Mouse (Mus musculus): ENCODE measurements around the gene Dnajb5.

Dnajb5 gene

DNA sequence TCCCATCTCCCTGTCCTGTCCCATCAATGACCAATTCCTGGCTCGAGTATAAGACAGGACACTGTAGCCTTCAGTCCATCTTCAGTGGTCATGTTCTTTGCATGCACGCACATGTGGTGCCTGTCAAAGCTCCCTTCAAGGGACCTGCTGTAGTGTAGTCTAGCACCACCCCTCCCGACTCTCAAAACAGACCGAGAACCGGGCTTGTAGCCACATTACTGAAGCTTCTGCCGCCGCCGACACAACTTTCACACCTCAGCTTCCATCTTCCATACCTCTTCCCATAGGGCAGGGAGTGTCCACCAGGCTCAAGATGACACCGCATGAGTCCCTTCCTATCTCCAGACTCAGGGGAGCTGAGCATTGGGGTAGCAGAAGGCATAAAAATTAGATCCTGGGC, 5.4 kb upstream of the Dnajb5 start:
- DNase-seq (ENCODE audit: low spot score in 2 of 2), result no peak

- no peak for DNase-seq (ENCODE audit: low spot score in 2 of 2)
Measured at GRCm38 (mm10) chr4:42945043-42945442, 4.6 kb upstream of the Dnajb5 start.

GRCm38 (mm10) chr4:42945445-42945844, 4.2 kb upstream of the Dnajb5 start:
- DNase-seq (ENCODE audit: low spot score in 2 of 2), result no peak

GRCm38 (mm10) chr4:42945952-42946351, 3.7 kb upstream of the Dnajb5 start:
- DNase-seq (ENCODE audit: low spot score in 2 of 2), result no peak

GRCm38 (mm10) chr4:42946733-42947290, 2.8 kb upstream of the Dnajb5 start:
- DNase-seq (ENCODE audit: low spot score in 2 of 2), result no peak

DNA sequence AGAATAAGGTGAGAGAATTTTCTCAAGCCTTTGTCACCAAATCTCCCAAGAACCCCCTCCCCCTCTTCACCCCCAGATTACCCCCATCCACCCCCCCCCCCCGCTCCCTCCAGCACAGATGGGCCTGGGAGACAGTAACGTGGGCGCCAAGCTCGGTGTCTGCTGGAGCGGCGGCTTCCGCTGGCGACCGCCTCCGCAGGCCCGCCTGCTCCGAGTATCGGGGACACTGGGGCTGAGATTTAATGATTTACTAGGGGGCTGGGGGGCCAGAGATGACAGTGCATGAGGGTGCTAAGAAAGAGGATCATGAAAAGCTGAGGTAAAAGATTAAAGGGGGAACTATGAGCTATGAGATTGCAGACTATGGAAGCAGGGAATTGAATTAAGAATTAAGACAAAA, 1.1 kb upstream of the Dnajb5 start:
- DNase-seq (ENCODE audit: low spot score in 2 of 2), result no peak

DNA sequence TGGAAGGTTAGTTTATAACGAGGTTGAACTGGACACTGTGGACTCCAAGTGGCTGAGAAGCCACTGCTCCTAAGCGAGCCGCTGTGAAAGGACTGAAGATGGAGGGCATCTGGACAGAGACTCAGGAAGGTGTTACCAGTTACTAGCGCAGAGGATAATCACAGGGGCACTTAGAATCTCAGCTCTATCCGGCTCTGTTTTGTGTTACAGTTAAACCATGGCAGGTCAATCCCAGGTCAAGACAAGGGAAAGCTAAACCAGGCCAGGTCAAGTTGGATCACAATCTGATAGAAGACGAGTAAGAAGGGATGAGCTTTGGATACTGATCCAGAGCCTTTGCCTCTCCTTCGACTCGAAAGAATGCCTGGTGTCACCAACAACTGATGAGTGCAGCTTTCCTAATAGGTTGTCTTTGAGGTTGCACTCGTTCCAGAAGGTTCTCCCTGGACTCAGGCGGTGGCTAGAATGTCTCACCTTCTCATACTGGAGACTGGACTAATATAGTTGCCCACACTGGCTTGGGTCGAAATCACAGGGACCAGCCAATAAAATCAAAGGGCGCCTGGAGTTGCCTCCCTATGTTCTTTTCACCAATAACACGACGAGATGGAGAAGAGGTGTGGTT, 451 bp upstream of the Dnajb5 start:
- no peak for DNase-seq (ENCODE audit: low spot score in 2 of 2)

- peak; percentile 69 to 79 for DNase-seq (ENCODE audit: low spot score in 2 of 2)
Measured at GRCm38 (mm10) chr4:42950065-42950558, 498 bp downstream of the Dnajb5 start.

DNA sequence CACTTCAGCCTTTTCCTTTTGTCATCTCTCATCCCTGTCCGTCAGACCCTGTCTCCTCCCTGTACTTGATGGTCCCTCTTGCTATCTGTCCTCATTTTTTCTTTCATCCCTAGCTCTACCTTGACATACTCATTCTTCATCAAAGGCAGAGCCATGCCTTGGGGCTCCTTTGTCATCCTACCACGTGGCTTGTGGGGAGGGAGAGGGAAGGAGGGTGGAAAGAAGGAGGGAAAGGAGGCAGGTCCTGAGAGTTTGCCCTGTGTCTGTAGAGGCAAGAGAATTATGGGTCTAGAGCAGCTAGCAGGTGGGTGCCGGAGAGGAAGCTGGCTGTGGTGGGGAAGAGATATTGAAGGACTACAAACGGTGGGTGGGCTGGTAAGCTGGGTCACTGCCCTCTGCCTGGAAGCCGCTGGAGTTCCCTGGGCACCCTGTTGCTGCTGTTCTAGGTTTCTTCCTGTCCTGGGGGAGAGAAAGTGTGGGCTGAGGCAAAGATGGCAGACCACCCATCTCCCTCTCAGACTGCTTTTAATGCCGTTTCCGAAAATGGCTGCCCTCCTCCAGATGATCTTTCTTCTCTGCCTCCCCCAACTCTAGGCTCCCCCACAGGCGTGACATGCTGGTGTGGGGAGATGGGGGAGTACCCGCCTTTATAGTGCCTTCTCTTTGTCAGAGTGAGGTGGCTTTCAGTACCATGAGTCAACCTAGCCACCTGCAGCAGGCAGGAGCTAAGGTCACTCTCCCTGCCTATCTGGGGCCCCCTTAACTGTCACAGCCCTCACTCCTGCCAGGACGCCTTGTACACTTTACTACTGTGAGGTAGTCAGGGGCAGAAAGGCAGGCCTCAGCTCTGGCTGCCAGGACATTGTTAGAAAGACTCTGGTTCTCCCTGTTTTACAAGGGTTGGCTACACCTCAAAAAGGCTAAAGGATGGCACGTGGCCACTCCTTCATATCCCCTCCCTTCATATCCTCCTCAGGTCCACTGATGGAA, 1.9 kb downstream of the Dnajb5 start:
- no peak for DNase-seq (ENCODE audit: low spot score in 2 of 2)

GRCm38 (mm10) chr4:42952563-42952962, 2.9 kb downstream of the Dnajb5 start:
- DNase-seq (ENCODE audit: low spot score in 2 of 2), result no peak

DNA sequence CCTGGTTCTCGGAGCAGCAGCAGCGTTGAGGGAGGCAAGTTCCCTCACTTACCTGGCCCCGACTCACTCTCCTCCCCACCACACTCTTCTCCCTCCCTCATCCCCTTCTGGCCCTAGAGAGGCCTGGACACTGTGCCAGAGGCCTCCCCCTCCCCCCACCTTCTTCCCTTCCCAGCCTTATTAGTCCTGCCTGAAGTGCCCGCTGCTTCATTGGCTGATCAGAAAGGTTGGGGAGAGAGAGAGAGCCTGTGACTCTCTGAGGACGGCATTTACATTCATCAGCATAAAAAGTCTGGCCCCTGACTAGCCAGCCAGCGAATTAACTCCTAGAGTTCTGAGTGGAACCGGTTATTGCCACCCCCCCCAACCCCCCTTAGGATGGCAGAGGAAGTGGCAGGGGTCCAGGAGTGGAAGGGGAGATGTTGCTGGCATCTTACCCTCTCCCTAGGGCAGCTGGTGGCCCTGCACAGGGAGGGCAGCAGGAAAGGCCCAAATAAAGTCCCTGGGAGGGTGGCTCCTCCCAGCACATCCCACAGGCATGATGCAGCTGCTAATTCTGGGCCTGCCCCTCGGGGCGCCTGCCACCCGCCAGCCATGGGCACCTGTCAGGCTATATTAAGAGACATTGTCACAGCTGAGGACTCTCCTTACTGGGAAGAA, 4.0 kb downstream of the Dnajb5 start:
- DNase-seq (ENCODE audit: low spot score in 2 of 2), result no peak

DNA sequence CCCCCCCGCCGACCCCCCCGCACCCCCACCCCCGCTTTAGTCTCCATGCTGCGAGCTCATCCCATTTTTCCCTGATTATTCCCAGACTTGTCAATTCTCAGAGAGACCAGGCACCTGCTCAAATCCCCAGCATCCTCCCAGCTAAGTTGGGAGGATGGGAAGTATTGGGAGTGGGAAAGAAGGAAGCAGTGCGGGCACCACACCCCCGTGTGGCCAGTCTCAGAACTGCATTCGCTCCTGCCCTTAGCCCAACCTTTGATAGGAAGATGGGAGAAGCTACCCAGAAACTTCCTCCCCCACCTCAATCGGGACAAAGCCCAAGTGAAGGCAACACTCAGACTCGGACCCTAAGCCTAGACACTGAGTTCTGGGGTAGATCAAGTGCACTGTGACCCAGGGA, 4.7 kb downstream of the Dnajb5 start:
- DNase-seq (ENCODE audit: low spot score in 2 of 2), result peak; percentile 17 to 58

DNA sequence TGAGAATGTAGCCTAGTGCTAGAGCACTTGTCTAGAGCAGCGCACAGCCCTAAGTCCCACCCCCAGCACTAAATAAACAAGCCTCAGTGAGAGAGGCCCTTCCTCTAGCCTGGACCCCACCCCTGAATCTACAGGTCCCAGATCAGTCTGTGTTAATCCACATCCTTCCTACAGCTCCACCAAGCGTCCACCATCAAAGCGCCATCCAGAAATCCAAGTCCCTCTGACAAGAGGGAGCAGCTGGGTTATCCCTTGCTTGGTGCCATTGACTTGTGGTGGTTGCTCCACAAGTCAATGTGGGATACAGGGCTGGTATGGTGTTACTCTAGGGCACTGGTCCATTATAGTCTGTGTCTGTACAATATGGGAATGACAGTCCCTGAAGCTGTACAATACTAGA, 5.6 kb downstream of the Dnajb5 start:
- DNase-seq (ENCODE audit: low spot score in 2 of 2), result no peak

DNA sequence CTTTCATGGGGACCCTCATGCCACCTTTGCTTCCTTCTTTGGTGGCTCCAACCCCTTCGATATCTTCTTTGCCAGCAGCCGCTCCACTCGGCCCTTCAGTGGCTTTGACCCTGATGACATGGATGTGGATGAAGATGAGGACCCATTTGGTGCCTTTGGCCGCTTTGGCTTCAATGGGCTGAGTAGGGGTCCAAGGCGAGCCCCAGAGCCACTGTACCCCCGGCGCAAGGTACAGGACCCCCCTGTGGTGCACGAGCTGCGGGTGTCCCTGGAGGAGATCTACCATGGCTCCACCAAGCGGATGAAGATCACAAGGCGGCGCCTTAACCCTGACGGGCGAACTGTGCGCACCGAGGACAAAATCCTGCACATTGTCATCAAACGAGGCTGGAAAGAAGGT, 7.0 kb downstream of the Dnajb5 start:
- DNase-seq (ENCODE audit: low spot score in 2 of 2), result no peak

- no peak for DNase-seq (ENCODE audit: low spot score in 2 of 2)
Measured at GRCm38 (mm10) chr4:42957306-42957705, 7.7 kb downstream of the Dnajb5 start.

- DNase-seq (ENCODE audit: low spot score in 2 of 2), result no peak
Measured at GRCm38 (mm10) chr4:42957979-42958378, 8.4 kb downstream of the Dnajb5 start.

GRCm38 (mm10) chr4:42958942-42959341, 9.3 kb downstream of the Dnajb5 start:
- no peak for DNase-seq (ENCODE audit: low spot score in 2 of 2)

- DNase-seq (ENCODE audit: low spot score in 2 of 2), result no peak
Measured at GRCm38 (mm10) chr4:42959382-42959781, 9.8 kb downstream of the Dnajb5 start.

DNA sequence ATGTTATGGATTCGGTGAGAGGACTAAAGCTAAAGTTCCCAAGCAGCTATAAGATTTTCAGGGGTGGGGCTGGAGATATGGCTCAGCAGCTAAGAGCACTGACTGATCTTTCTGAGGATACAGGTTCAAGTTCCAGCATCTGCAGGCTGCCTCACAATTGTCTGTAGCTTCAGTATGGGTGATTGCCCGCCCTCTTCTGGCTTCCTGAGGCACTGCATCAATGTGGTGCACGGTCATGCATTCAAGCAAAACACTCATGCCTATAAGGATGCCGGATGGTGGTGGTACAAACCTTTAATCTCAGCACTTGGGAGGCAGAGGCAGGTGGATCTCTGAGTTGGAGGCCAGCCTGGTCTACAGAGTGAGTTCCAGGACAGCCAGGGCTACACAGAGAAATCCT, 12.0 kb downstream of the Dnajb5 start:
- DNase-seq (ENCODE audit: low spot score in 2 of 2), result peak in 1 of 2 experiments; percentile 35

DNA sequence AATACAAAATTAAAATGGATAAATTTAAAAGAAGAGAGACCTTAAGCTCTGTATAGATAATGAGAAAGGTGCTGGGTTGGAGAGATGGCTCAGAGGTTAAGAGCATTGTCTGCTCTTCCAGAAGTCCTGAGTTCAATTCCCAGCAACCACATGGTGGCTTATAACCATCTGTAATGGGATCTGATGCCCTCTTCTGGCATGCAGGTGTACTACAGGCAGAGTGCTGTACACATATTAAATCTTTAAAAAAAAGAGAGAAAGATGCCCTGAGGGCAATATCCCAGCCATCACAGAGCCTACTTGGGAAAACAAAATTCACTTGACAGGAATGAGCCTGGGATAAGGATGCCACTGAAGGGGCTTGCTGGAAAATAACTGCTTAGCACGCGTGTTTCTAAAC, 13.9 kb downstream of the Dnajb5 start:
- DNase-seq (ENCODE audit: low spot score in 2 of 2), result no peak

DNA sequence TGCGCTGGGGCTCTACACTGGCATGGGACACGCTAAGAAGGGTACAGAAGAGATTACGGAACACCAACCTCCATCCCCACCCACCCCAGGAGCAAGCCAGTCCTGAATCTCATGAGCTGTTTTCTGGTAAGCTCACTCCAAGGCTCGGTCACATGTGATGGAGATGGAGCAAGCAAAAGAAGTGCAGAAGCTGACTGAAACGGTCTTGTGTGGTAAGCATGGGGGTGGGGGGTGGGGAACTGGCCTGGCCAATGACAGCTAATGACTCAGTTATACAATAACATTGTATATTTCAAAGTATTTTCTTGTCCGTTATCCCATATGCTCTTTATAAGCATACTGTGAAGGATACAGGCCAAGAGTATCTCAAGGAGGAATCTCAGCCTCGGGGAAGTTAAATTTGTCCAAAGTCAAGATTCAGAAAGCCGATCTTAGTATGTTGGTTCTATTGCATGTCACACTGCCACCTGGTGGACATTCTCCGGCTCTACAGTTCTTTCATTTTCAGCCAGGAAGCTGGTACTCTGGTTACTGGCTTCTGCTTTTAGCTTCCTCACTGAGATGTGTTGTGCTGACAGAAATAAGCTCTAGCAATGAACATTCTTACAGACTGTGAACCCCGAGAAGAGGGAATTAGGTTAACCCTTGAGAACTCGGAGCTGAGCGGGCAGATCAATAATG, 15.6 kb downstream of the Dnajb5 start:
- DNase-seq (ENCODE audit: low spot score in 2 of 2), result no peak
